In the genomic region with DNA sequence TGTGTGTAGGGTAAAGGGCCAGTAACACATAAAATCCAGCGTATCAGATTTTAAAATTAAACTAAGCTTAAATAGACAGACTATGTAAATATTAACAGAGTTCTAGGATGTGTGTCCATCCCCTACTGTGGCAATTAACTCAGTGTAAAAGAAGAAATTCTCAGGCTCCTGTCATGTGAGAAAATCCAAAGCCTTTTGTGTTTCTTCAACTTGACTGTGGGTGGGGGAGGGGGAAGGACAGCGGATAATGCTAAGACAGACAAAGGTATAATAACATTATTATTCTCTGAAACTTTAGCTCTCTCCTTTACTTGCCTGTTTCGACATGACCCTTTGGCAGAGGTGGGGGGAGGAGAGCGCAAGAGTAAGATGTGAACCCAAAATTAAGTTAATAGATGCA, we compare ENCODE assay signal across 18 mouse cellular contexts. TPM values are rescaled to one million over a fixed set of nuclear protein-coding genes. Genes with fewer than 3 reads are reported as not detected.
DNase-seq lines count a peak whose midpoint lies in the region; ATAC-seq and TF ChIP-seq lines count a peak whose summit lies in the region.
"Had no signal": no experiment of that assay in that cellular context is flagged by ENCODE, and none has a peak within 500 bp of the region (broad histone marks: within the 10 kb centered on the region; RNA-seq: fewer than 3 reads in every experiment).

No protein-coding gene starts in this region.

- POLR2A ChIA-PET in Patski (lab: Charles Lee), result interaction anchor here (0.6 to 1.4 kb wide), 4 partner anchors 40 to 58 kb away, joined by 3 to 5 read pairs (median 4); no protein-coding TSS in a partner anchor

- ATAC-seq in kidney, embryonic 15.5 days (replicated peaks; ENCODE audit: low FRiP score), result no peak
- ATAC-seq in Patski, result no peak
- ATAC-seq in hindbrain, embryonic 14.5 days (ENCODE audit: low FRiP score), result no peak
- ATAC-seq: intestine, embryonic 16.5 days; lung, postnatal 0 days had no signal

- no peak for TF ChIP-seq CTCF in Patski (IDR thresholded peaks at IDR 0.05)

- peak overlapping the region; percentile 63 for H3K27ac ChIP-seq in kidney, embryonic 15.5 days
- H3K27ac ChIP-seq in embryonic facial prominence, embryonic 10.5 days (replicated peaks), result peak overlapping the region; percentile 66; the same call in 1 of the 2 replicates
- peak overlapping the region; percentile 49; the same call in 1 of the 2 replicates for H3K27ac ChIP-seq in hindbrain, embryonic 14.5 days
- H3K27ac ChIP-seq: limb, embryonic 13.5 days; liver, embryonic 15.5 days had no signal

- H3K4me2 ChIP-seq in kidney, embryonic 15.5 days, result no peak overlapping the region
- H3K4me2 ChIP-seq in hindbrain, embryonic 14.5 days (replicated peaks), result no peak overlapping the region
- H3K4me2 ChIP-seq: heart, embryonic 12.5 days; limb, embryonic 13.5 days; liver, embryonic 15.5 days had no signal

- in situ Hi-C loops in Patski (cut with MboI; ENCODE audit: low pct_unique_long_range_greater_than_20kb), result no loop called here

- no peak overlapping the region for H3K4me3 ChIP-seq in kidney, embryonic 15.5 days (replicated peaks)
- no peak overlapping the region for H3K4me3 ChIP-seq in embryonic facial prominence, embryonic 10.5 days
- H3K4me3 ChIP-seq in hindbrain, embryonic 14.5 days (replicated peaks; ENCODE audit: low read length), result no peak overlapping the region
- H3K4me3 ChIP-seq: heart, embryonic 12.5 days; limb, embryonic 13.5 days; liver, embryonic 15.5 days; myocyte had no signal

- H3K9me3 ChIP-seq in kidney, embryonic 15.5 days (replicated peaks), result no peaks in the 10 kb centered on the region
- H3K9me3 ChIP-seq in embryonic facial prominence, embryonic 10.5 days, result no peaks in the 10 kb centered on the region
- H3K9me3 ChIP-seq in hindbrain, embryonic 14.5 days (ENCODE audit: control insufficient read depth, low read length), result no peaks in the 10 kb centered on the region
- H3K9me3 ChIP-seq: heart, embryonic 12.5 days; limb, embryonic 13.5 days; liver, embryonic 15.5 days had no signal

- 77% methylated on average over 4 of the region's 4 CpGs for WGBS in kidney, embryonic 15.5 days
- 65% methylated on average over 4 of the region's 4 CpGs for WGBS in embryonic facial prominence, embryonic 10.5 days
- WGBS in hindbrain, embryonic 14.5 days, result 30% methylated on average over 4 of the region's 4 CpGs

- H3K4me1 ChIP-seq in kidney, embryonic 15.5 days, result peaks cover 69% of the 10 kb centered on the region
- peaks cover 68% of the 10 kb centered on the region for H3K4me1 ChIP-seq in embryonic facial prominence, embryonic 10.5 days
- peaks cover 76% of the 10 kb centered on the region for H3K4me1 ChIP-seq in hindbrain, embryonic 14.5 days (replicated peaks; ENCODE audit: control insufficient read depth, insufficient read depth, low read length)
- H3K4me1 ChIP-seq: liver, embryonic 15.5 days had no signal

- no peaks in the 10 kb centered on the region for H3K27me3 ChIP-seq in kidney, embryonic 15.5 days
- H3K27me3 ChIP-seq in Patski, result no peaks in the 10 kb centered on the region
- no peaks in the 10 kb centered on the region for H3K27me3 ChIP-seq in embryonic facial prominence, embryonic 10.5 days (replicated peaks; ENCODE audit: low read depth, poor library complexity, severe bottlenecking)
- H3K27me3 ChIP-seq in hindbrain, embryonic 14.5 days (ENCODE audit: control insufficient read depth, insufficient read depth, low read length), result no peaks in the 10 kb centered on the region
- H3K27me3 ChIP-seq: heart, embryonic 12.5 days; limb, embryonic 13.5 days; liver, embryonic 15.5 days had no signal

- CTCF ChIA-PET in Patski (lab: Charles Lee), result interaction anchor here (0.8 to 1.1 kb wide), 2 partner anchors 9 to 48 kb away, joined by 3 to 4 read pairs; no protein-coding TSS in a partner anchor

- peaks cover 40% of the 10 kb centered on the region for H3K36me3 ChIP-seq in kidney, embryonic 15.5 days
- peaks cover 89% of the 10 kb centered on the region for H3K36me3 ChIP-seq in embryonic facial prominence, embryonic 10.5 days (replicated peaks)
- peaks cover 12% of the 10 kb centered on the region; the same call in 1 of the 2 replicates for H3K36me3 ChIP-seq in hindbrain, embryonic 14.5 days (replicated peaks; ENCODE audit: control insufficient read depth, insufficient read depth)
- H3K36me3 ChIP-seq: liver, embryonic 15.5 days had no signal

- no peak for DNase-seq in kidney, postnatal 4 days
- peak; percentile 65 for DNase-seq in Patski (ENCODE audit: low read depth, low spot score)
- DNase-seq in embryonic facial prominence, embryonic 10.5 days (ENCODE audit: low spot score), result no peak
- no peak for DNase-seq in hindbrain, embryonic 14.5 days (ENCODE audit: low spot score)
- no peak for DNase-seq in liver
- DNase-seq in right cerebral cortex, postnatal 10 days (ENCODE audit: low spot score in 2 of 2), result no peak
- DNase-seq: cerebellum, adult 9-11 months; heart, postnatal 36 days; layer of hippocampus, adult 9-11 months; right cerebral cortex, postnatal 25 days; thymus, postnatal 25 days had no signal

- no peak overlapping the region for H3K9ac ChIP-seq in kidney, embryonic 15.5 days
- H3K9ac ChIP-seq in hindbrain, embryonic 14.5 days, result no peak overlapping the region
- H3K9ac ChIP-seq: heart, embryonic 12.5 days; limb, embryonic 13.5 days; liver, embryonic 15.5 days had no signal

RNA-seq across cellular contexts. Expression of gene Fgfr2, which starts 50.6 kb away (rescaled TPM):
- 99.9 and 104 TPM in 2 replicates for polyA plus RNA-seq in kidney, embryonic 15.5 days (2015; fragmentation: Nextera tagmentation; extraction: Ambion mirVana)
- 48.8 TPM for polyA plus RNA-seq in Patski (2021)
- polyA plus RNA-seq in embryonic facial prominence, embryonic 10.5 days (2016; fragmentation: Nextera tagmentation; extraction: Ambion mirVana), result 74.3 and 77.5 TPM in 2 replicates
- 29.1 and 43.5 TPM in 2 replicates for polyA plus RNA-seq in hindbrain, embryonic 14.5 days (2014; fragmentation: Nextera tagmentation; extraction: Ambion mirVana)

RNA-seq across cellular contexts. Expression of gene Ctbp2, which starts 51.6 kb away (rescaled TPM):
- polyA plus RNA-seq in kidney, embryonic 15.5 days (2015; fragmentation: Nextera tagmentation; extraction: Ambion mirVana), result 114 and 117 TPM in 2 replicates
- polyA plus RNA-seq in Patski (2021), result 82.8 TPM
- 117 and 121 TPM in 2 replicates for polyA plus RNA-seq in embryonic facial prominence, embryonic 10.5 days (2016; fragmentation: Nextera tagmentation; extraction: Ambion mirVana)
- 68.7 and 72.6 TPM in 2 replicates for polyA plus RNA-seq in hindbrain, embryonic 14.5 days (2014; fragmentation: Nextera tagmentation; extraction: Ambion mirVana)
